Mouse (Mus musculus) B cell, adult 62 days (primary cell): Measurements from ENCODE around the gene Aif1l. TPM values are rescaled to one million over a fixed set of nuclear protein-coding genes. Genes with fewer than 3 reads are reported as not detected.

ENCODE experiments used
- total RNA-seq: library from RNA; stranded (reverse); gene quantifications from 4 replicates; pipeline ENCODE4 v1.2.4, GENCODE M21; 2023

Aif1l gene
- not detected in 4 replicates for total RNA-seq

GRCm38 (mm10) chr2:31950058-31950871, at the start of gene Aif1l:
Aif1l (plus strand) TSS chr2:31950139.

DNA sequence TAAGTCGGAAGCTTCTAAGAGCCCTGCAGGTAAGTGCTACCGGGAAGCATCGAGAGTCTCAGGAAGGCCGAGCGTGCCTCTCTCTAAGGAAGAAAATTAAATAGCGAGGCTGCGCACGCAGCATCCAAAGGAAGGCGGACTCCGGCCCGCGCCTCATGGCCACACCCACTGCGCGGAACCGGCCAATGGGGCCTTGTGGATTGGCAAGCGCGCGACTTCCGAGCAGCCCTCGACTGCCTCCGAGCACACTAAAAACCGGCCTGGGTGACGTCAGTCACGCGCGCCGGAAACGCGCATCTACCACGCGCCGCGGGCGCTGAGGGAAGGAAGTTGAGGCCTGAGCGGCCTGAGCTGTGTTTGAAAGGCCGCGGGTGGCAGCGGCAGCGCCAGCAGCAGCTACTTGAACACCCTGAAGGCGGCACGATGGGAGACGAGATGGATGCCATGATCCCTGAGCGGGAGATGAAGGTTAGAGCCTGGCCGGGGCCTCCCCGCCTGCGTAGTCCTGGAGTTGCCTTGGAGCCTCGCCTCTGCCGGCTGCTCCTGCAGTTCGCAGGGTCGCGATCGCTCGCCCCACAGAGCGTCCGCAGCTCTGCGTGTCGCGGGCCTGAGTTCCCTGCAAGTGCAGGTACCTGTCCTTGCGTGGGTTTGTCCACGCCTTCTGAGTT, 24.3 kb downstream of the Aif1l start, which contains the start of gene Nup214:
TSS of gene Nup214 (plus strand) at position 296 of the 668 bp plus-strand sequence.

Other genes starting within 250 kb of the Aif1l start
- 0.66 to 1.0 TPM (median 0.77 TPM) in 4 replicates for gene Qrfp, start 139.6 kb upstream of the Aif1l start, total RNA-seq
- gene Fibcd1, start 104.1 kb upstream of the Aif1l start, total RNA-seq: 0.12 to 0.38 TPM (median 0.22 TPM) in 4 replicates
- 0.19 to 0.21 TPM in 2 of 4 replicates, not detected in the others for gene Lamc3, start 62.8 kb upstream of the Aif1l start, total RNA-seq
- 138 to 185 TPM (median 146 TPM) in 4 replicates for gene Nup214, start 24.3 kb downstream of the Aif1l start, total RNA-seq
- gene Fam78a, start 134.7 kb downstream of the Aif1l start, total RNA-seq: 12.5 to 18.2 TPM (median 14.8 TPM) in 4 replicates
- gene Plpp7, start 145.4 kb downstream of the Aif1l start, total RNA-seq: 0.29 to 0.49 TPM (median 0.30 TPM) in 3 of 4 replicates, not detected in the other
- gene Prrc2b, start 200.9 kb downstream of the Aif1l start, total RNA-seq: 94.0 to 99.1 TPM (median 96.9 TPM) in 4 replicates